Mouse (Mus musculus) lung, adult 2 months (tissue): ENCODE results near the gene Nyx.

ENCODE experiments used
- CTCF ChIP-seq: fragments of 200-500 bp; IDR thresholded peaks from 2 replicates; pipeline ENCODE4 v1.5.1; 2011; ENCODE audit warnings: mild to moderate bottlenecking, low read length, control low read depth; ENCODE audit not compliant: insufficient read depth
- POLR2A ChIP-seq: fragments of 200-500 bp; IDR thresholded peaks from 2 replicates; pipeline ENCODE4 v1.6.1; 2011; ENCODE audit warnings: low read depth, mild to moderate bottlenecking, control low read depth, low read length, borderline replicate concordance; ENCODE audit errors: extremely low read depth

- TF ChIP-seq POLR2A (no peak), CTCF (no peak)
Measured at GRCm38 (mm10) chrX:13500284-13500683, 34.4 kb downstream of the Nyx start.
